8 mouse cellular contexts compared by ENCODE assay signal in the genomic region with DNA sequence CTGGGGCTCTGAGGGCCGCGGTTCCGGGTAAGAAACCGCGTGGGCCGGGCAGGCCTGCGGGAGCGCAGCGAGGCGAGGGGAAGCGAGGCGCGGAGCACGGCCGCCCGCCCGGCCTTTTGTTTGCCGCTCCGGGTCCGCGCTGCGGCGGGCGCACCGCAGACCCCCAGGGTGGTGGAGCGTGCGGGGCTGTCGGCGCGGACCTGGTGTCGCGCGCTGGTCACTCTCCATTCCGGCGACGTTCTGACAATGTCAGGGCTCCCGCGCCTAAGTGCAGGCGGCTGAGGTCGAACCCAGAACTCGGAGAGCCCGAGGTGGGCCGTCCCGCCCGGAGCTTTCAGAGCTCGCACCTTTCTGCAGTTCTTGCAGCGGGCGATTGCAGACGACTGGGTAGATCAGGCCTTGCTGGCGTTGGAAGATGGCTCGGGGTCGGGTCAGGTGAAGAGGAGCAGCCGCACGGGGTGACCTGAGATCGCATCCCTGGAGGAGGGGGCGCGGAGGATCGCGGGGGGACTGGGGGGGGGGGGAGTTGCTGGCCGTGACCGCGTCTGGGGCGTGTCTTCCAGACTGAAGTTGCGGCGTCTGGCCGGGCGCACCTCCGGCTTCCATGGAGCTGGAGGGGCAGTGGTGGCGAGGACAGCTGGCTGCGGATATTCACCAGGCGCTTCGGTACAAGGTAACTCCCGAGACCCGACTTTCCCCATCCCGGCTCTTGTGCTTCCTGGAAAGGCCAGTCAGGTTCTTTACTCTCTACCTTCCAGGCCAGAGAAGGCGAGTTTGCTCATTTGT. TPM values are rescaled to one million over a fixed set of nuclear protein-coding genes. Genes with fewer than 3 reads are reported as not detected.
DNase-seq lines count a peak whose midpoint lies in the region; ATAC-seq and TF ChIP-seq lines count a peak whose summit lies in the region.

No protein-coding gene starts in this region.

- H3K4me2 ChIP-seq in liver, embryonic 14.5 days (ENCODE audit: low read depth) = peak overlapping the region; percentile 87
- H3K4me2 ChIP-seq in stomach, embryonic 14.5 days (replicated peaks; ENCODE audit: low read depth, low read length) = peak overlapping the region; percentile 75

- ATAC-seq in inflammation-experienced regulatory T-cells, adult 6 months = peak; percentile 63
- peak; percentile 66 for ATAC-seq in liver, embryonic 14.5 days (ENCODE audit: insufficient read depth)
- peak; percentile 60 for ATAC-seq in stomach, embryonic 14.5 days (ENCODE audit: insufficient number of reproducible peaks, insufficient read depth, low FRiP score, low read depth)

- H3K36me3 ChIP-seq in liver, embryonic 14.5 days (replicated peaks; ENCODE audit: control insufficient read depth, insufficient read depth, low read depth) = no peaks in the 10 kb centered on the region
- peaks cover under 1% of the 10 kb centered on the region; the same call in 1 of the 2 replicates for H3K36me3 ChIP-seq in stomach, embryonic 14.5 days (ENCODE audit: control insufficient read depth, insufficient read depth, low read length)

- H3K27ac ChIP-seq in liver, embryonic 14.5 days = peak overlapping the region; percentile 8
- H3K27ac ChIP-seq in stomach, embryonic 14.5 days (ENCODE audit: low read length) = peak overlapping the region; percentile 91

- intact Hi-C loops in gastrocnemius, postnatal 14 days (cut with DNase I; ENCODE audit: low total_unique reads) = no loop called here

- TF ChIP-seq EP300 in liver, embryonic 14.5 days (IDR thresholded peaks at IDR 0.05; ENCODE audit: low read depth) = no peak

- H3K27me3 ChIP-seq in liver, embryonic 14.5 days (ENCODE audit: control insufficient read depth, insufficient read depth, low read length) = no peaks in the 10 kb centered on the region
- no peaks in the 10 kb centered on the region for H3K27me3 ChIP-seq in stomach, embryonic 14.5 days (ENCODE audit: control insufficient read depth, insufficient read depth, low read length)

- peak overlapping the region; percentile 80 for H3K9ac ChIP-seq in liver, embryonic 14.5 days (replicated peaks)
- peak overlapping the region; percentile 96 for H3K9ac ChIP-seq in stomach, embryonic 14.5 days (replicated peaks; ENCODE audit: low read depth, low read length)

- under 1% methylated on average over 68 of the region's 76 CpGs for WGBS in liver, embryonic 14.5 days (ENCODE audit: insufficient replicate concordance)
- WGBS in stomach, embryonic 14.5 days = under 1% methylated on average over 74 of the region's 76 CpGs

- DNase-seq in left cerebral cortex, adult 18-20 months (ENCODE audit: low spot score in 2 of 2) = peak; percentile 11 to 29
- no peak for DNase-seq in left cerebral cortex, adult 9 months (ENCODE audit: low spot score in 2 of 2)
- peak; percentile 23 to 35 for DNase-seq in cerebellum, postnatal 36 days
- DNase-seq in gastrocnemius, postnatal 14 days = peak; percentile 45
- DNase-seq in liver, embryonic 14.5 days (ENCODE audit: low read depth in 3 of 3, low spot score in 3 of 3) = peak in 1 of 3 experiments; percentile 15
- DNase-seq in naive thymus-derived CD4-positive, alpha-beta T cell, adult 2 months (ENCODE audit: low read depth) = peak; percentile 43

- peaks cover 13 to 15% of the 10 kb centered on the region in 2 experiments for H3K4me1 ChIP-seq in liver, embryonic 14.5 days (replicated peaks; ENCODE audit: control insufficient read depth in 2 of 2, insufficient read depth in 2 of 2, low read length in 1 of 2)
- peaks cover 12% of the 10 kb centered on the region; the same call in 1 of the 2 replicates for H3K4me1 ChIP-seq in stomach, embryonic 14.5 days (ENCODE audit: control insufficient read depth, insufficient read depth, low read length)

- TF ChIP-seq CTCF in liver, embryonic 14.5 days (IDR thresholded peaks at IDR 0.05; ENCODE audit: low read depth) = no peak

- H3K4me3 ChIP-seq in liver, embryonic 14.5 days (ENCODE audit: insufficient read depth in 1 of 2, low read depth in 2 of 2, low read length in 2 of 2) = peak overlapping the region; percentile 82 to 94
- H3K4me3 ChIP-seq in stomach, embryonic 14.5 days (ENCODE audit: low read depth, low read length) = peak overlapping the region; percentile 94

- no peaks in the 10 kb centered on the region for H3K9me3 ChIP-seq in liver, embryonic 14.5 days (ENCODE audit: control insufficient read depth, low read length)
- H3K9me3 ChIP-seq in stomach, embryonic 14.5 days (ENCODE audit: control insufficient read depth, low read depth, low read length) = no peaks in the 10 kb centered on the region

RNA-seq across cellular contexts. Expression of a gene that starts 0.5 kb away (rescaled TPM):
- total RNA-seq in left cerebral cortex, adult 18-20 months (2021) = 1 to 10 TPM; 7.0 to 8.1 TPM
- 1 to 10 TPM; 3.1 to 3.4 TPM for total RNA-seq in gastrocnemius, postnatal 14 days (2021)
- polyA plus RNA-seq in inflammation-experienced regulatory T-cells, adult 6 months (2017; shearing (Covaris generic)) = 1 to 10 TPM; 2.7 to 5.1 (median 4.8) TPM
- polyA plus RNA-seq in liver, embryonic 14.5 days (2012; rRNA removed) = 2.9 and 3.2 TPM in 2 replicates
- polyA plus RNA-seq in liver, embryonic 14.5 days (2014; fragmentation: Nextera tagmentation; extraction: Ambion mirVana) = 2.7 and 2.9 TPM in 2 replicates
- 7.7 and 9.3 TPM in 2 replicates for polyA plus RNA-seq in stomach, embryonic 14.5 days (2014; fragmentation: Nextera tagmentation; extraction: Ambion mirVana)

Comparison
In these comparisons a context has a peak if more than half of its experiments do, and no peak if none do; other contexts are left out.
1. DNase-seq: peak in left cerebral cortex, adult 18-20 months (2 of 2), cerebellum, postnatal 36 days (2 of 2), gastrocnemius, postnatal 14 days (single experiment) and naive thymus-derived CD4-positive, alpha-beta T cell, adult 2 months (single experiment); none in left cerebral cortex, adult 9 months (0 of 2).
2. Peak in every context shown above with its lines, with median percentiles within 50 percentile points of each other: ATAC-seq.